Mouse (Mus musculus) heart, postnatal 4 days (tissue): ENCODE results near the gene 4931429L15Rik. TPM values are rescaled to one million over a fixed set of nuclear protein-coding genes. Genes with fewer than 3 reads are reported as not detected.
"Not testable (repeated sequence)": the region's sequence is repeated elsewhere in the genome, so short reads cannot be mapped to it uniquely, and the experiment has no call there.

ENCODE experiments used
- DNase-seq: peaks from one replicate; pipeline ENCODE4 v3.0.0; 2021
- total RNA-seq, 2 experiments: library from RNA; stranded (reverse); gene quantifications; 2 replicates each; pipeline ENCODE4 v1.2.3; 2021

Gene 4931429L15Rik
- total RNA-seq: not detected

- DNase-seq: not testable (repeated sequence)
Observed at GRCm38 (mm10) chr9:46319886-46320285, at the start of gene 4931429L15Rik. Gene 4931429L15Rik, minus strand, starts transcription at chr9:46319986.

- DNase-seq: no peak
Observed at GRCm38 (mm10) chr9:46362459-46362858, 42.7 kb upstream of the 4931429L15Rik start.

- no peak for DNase-seq
Observed at GRCm38 (mm10) chr9:46361461-46362111, 41.8 kb upstream of the 4931429L15Rik start.

GRCm38 (mm10) chr9:46353992-46354391 is 34.2 kb upstream of the 4931429L15Rik start:
- DNase-seq: peak; percentile 64

DNA sequence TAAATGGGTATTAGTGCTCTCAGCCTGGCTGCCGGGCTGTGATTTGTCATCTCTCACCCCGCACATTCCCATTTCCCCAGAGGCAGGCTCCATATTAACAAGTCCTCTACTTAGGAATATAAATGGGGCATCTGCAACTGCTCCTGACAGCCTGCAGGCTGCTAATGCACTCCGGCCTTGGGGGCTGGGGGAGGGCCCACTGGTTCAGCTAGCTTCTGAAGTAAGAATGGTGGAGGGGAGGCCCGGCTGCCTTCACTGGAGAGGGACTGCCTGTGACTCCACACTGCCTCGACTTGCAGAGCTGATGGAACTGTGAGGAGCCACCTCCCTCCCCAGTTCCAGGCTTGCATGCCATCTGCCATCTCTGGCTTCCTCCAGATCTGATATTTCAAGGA is 33.5 kb upstream of the 4931429L15Rik start:
- no peak for DNase-seq

DNA sequence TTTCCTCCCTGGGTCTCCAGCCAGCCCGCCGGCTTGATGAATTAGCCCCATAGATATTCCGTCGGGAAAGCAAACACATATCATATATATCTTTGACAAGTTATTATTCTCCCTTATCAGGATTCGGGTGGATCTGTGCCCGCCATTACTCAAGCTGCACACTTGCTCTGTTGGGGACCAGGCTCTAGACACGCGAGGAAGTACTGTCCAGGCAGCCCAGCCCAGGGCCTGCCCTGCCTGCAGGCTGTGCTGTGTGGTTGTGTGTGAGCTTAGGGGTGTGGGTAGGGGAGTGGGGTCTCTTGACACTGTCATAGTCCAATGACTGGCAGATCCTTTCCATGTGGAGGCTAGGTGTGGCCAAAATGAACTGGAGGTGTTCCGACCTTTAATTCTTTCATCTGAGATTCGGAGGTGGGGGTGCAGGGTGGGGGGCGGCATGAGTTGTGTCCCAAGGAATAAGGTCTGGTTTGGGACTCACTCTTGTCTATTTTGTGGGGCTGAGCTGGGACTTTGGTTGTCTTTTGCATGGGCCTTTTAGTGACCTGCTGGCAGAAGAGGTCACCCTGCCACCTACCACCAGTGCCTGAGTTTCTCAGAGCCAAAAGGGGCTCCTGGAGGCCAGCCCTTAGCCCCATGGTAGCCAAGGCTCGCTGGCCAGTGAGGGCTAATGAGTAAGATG is 33.0 kb upstream of the 4931429L15Rik start:
- no peak for DNase-seq

GRCm38 (mm10) chr9:46350451-46350981 is 30.7 kb upstream of the 4931429L15Rik start:
- no peak for DNase-seq

GRCm38 (mm10) chr9:46345887-46346665 is 26.3 kb upstream of the 4931429L15Rik start:
- no peak for DNase-seq

DNA sequence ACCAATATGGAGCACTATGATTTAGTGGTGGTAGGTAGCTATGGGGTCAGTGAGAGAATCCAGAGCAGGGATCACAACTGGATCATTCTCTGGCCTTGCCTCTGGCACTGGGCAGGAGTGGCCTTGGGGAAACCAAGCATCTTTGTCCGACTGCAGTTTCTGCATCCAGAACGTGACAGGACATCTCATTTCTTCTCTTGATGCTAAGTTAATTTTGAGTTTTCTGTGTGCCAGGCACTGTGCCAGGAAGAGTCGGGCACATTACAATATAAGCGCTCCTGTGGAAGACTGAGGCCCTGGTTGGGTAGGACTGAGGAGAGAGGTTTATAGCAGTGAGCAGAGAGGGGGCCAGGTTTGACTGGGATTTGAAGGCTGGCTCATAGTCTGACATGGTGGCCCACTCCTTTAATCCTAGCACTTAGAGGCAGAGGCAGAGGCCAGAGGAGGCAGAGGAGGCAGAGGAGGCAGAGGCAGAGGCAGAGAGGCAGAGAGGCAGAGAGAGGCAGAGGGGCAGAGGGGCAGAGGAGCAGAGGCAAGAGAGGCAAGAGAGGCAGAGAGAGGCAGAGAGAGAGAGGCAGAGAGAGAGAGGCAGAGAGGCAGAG is 19.4 kb upstream of the 4931429L15Rik start:
- DNase-seq: no peak

GRCm38 (mm10) chr9:46338384-46338783 is 18.6 kb upstream of the 4931429L15Rik start:
- DNase-seq: no peak

DNA sequence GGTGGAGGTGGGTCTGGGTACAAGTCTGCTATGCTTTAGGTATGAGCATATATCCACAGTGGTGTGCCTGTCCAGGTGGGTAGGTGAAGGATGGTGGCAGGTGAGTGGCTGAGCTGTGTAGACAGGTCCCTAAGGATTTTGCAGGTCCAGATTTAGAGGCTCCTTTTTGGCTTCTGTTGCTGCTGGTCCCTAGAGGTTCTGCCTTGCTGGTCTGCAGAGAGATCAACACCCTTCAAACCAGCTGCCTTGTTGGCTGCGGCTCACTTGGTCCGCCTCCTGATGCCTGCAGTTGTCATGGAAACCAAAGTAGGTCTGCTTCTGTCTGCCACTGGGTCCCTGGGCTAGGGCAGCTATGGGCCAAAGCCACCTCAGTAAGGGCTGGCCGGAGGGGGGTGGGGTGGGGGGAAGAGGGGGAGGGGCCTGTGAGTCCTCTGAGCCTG is 18.1 kb upstream of the 4931429L15Rik start:
- DNase-seq: no peak

GRCm38 (mm10) chr9:46337331-46337730 is 17.5 kb upstream of the 4931429L15Rik start:
- DNase-seq: no peak

- not testable (repeated sequence) for DNase-seq
Observed at GRCm38 (mm10) chr9:46336294-46336693, 16.5 kb upstream of the 4931429L15Rik start.

DNA sequence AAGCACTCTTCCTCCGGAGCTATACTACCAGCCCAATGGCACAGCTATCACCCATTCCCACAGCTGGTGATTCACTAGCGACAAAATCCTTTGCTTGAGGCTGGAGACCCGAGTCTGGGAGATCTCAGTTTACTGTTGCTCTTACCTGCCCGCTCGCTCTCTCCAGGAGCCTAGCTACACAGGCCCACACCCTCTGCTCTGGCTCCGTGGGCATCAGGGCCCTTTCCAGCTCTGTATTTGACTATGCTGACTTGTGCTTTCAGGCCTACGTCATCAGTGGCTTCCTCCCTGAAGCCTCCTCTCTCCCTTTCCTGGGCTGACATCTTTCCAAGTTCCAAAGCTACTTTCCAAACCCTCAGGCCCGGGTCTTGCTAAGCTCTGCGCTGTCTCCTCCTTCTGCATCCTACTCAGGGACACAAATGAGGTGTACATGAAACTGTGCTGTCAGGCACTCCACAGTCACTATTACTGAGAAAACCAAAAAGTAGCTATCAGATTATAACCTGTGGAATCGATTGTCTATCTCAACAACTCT is 15.7 kb upstream of the 4931429L15Rik start:
- no peak for DNase-seq

GRCm38 (mm10) chr9:46334471-46335025 is 14.8 kb upstream of the 4931429L15Rik start:
- no peak for DNase-seq

DNA sequence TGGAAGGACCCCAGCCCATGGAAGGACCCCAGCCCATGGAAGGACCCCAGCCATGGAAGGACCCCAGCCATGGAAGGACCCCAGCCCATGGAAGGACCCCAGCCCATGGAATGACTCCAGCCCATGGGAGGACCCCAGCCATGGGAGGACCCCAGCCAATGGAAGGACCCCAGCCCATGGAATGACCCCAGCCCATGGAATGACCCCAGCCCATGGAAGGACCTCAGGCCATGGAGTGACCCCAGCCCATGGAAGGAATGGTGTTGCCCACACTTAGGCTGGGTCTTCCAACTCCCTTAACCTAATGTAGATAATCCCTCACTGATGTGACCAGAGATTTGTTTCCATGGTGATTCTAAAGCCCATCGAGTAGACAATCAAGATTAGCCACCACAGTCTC is 11.5 kb upstream of the 4931429L15Rik start:
- no peak for DNase-seq

- DNase-seq: no peak
Observed at GRCm38 (mm10) chr9:46330586-46330895, 10.8 kb upstream of the 4931429L15Rik start.

DNA sequence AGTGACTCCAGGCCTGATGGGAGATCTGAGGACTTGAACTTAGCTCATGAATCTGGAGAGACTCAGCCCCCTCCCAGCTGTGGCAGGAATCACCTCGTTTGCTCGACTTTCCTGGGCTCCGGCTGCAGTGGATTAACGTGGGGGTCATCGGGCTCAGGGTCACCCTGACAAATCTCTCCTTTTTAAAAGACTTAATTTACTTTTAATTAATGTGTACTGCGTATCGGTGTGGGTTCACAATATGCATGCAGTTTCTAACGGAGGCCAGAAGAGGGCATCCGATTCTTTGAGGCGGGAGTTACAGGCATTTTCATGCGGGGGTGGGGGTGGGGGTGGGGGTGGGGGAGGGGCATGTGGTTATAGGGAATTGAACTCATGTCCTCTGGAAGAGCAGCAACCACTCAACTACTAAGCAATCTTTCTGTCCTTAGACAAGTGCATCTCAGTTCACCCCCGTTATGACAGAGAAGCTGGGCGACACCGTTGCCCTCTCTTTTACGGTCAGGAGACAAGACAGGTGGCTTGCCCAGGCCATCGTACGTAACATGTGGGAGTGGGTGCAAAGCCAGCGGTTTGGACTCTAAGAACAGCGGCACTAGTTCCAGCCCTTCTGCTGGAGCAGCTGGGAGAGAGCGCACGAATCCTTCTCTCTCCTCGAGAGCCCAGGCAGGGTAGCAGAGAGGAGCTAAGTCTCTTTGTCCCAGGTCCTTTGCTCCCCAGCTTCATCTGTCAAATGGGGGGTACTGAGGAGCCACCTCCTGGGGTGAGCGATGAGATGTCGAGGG is 10.2 kb upstream of the 4931429L15Rik start:
- DNase-seq: no peak

DNA sequence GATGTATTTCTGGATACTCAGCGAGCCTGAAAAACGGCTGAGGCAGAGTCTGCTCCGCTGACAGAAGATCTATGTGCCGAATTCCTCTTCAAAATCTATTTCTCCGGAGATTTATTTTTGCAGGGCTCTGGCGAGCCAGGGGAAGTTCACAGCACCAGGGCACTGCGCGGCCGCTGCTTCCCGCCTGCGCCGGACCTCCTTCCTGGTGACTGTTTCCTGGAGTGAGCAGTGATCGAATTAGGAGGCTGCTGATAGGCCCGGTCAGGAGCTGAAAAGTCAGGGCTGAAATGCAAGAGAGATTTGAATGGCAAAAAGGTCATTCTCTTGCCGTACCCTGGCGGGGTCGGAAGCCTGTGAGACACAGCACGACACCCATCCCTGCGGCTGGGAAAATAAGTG is 9.5 kb upstream of the 4931429L15Rik start:
- DNase-seq: peak; percentile 35

DNA sequence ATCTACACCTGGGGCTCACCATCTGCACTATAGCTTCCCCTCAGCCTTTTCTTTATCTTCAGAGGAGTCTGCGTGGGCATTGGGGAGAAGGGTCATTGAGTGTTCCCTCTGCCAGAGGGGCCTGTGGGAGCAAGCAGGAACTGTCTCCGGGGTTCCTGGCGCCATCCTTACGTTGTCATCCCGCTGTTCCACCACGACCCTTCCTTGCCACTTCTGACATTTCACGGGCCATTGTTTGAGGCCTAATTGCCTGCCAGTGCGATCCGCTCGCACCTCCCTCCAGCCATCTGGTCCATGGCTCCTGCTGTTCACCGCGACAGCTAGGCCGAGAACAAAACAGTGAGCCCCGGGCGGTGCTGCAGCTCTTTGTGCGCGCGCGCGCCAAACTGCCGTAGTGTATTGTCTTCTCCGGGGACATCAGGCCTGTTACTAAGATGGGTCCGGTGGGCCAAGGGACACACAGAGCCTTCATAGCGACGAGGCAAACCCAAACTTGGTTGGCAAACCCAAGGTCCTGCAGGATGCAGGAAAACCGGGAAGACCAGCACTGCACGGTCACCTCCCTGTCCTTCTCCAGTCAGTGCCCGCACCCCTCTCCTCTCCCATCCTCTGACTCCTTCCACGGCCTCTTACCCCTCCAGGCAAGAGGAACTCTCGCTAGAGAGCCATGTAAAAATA is 8.9 kb upstream of the 4931429L15Rik start:
- peak; percentile 50 for DNase-seq
